Mouse (Mus musculus): Measurements from ENCODE around the gene Tab1.

GRCm38 (mm10) chr15:80153757-80154156 is 20.8 kb downstream of the Tab1 start:
- TF ChIP-seq CTCF (IDR thresholded peaks at IDR 0.05; ENCODE audit: borderline replicate concordance, insufficient read depth, low read depth, low read length) = no peak
- no peak for TF ChIP-seq POLR2A (IDR thresholded peaks at IDR 0.05; ENCODE audit: borderline replicate concordance, insufficient read depth, low read length)

Measured in cerebellum, adult 2 months (tissue).